In the genomic region with DNA sequence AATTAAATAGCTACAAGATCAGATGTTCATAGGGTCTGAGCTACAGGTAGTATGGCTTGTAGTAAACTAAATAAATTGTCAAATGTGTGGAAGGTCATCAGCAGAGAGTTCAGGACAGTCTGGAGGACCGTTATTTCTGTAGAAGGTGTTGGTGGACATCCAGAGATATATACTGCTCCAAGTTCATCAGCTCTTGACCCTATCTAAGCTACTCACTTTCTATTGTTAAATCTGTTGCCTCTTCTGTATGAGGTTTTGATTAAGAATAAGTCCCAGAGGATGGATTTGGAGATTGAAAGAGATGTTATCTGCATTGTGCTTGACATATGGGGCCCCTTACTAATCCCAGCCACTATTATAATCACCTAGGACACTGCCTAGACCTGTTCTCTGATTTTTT, we compare ENCODE assay signal across 16 mouse cellular contexts.
"Had no signal": no experiment of that assay in that cellular context is flagged by ENCODE, and none has a peak within 500 bp of the region (broad histone marks: within the 10 kb centered on the region; RNA-seq: fewer than 3 reads in every experiment).

No protein-coding gene starts in this region.

- H3K36me3 ChIP-seq: neural tube, embryonic 12.5 days; neural tube, embryonic 13.5 days; neural tube, embryonic 15.5 days; stomach, embryonic 15.5 days had no signal

- H3K4me3 ChIP-seq: neural tube, embryonic 12.5 days; neural tube, embryonic 13.5 days; neural tube, embryonic 15.5 days; stomach, embryonic 15.5 days had no signal

- H3K4me2 ChIP-seq: neural tube, embryonic 12.5 days; neural tube, embryonic 13.5 days; neural tube, embryonic 15.5 days; stomach, embryonic 15.5 days had no signal

- H3K9me3 ChIP-seq: neural tube, embryonic 12.5 days; neural tube, embryonic 13.5 days; neural tube, embryonic 15.5 days; stomach, embryonic 15.5 days had no signal

- H3K4me1 ChIP-seq: neural tube, embryonic 12.5 days; neural tube, embryonic 13.5 days; neural tube, embryonic 15.5 days; stomach, embryonic 15.5 days had no signal

- H3K27me3 ChIP-seq: neural tube, embryonic 12.5 days; neural tube, embryonic 13.5 days; neural tube, embryonic 15.5 days; stomach, embryonic 15.5 days had no signal

- H3K27ac ChIP-seq: neural tube, embryonic 12.5 days; neural tube, embryonic 13.5 days; neural tube, embryonic 15.5 days; stomach, embryonic 15.5 days; stomach, postnatal 0 days had no signal

- DNase-seq: retina, postnatal 1 day; right cerebral cortex, adult 18-20 months; right cerebral cortex, postnatal 14 days; right cerebral cortex, postnatal 25 days; right cerebral cortex, postnatal 4 days; thymus, adult 18-20 months; thymus, adult 2 months; thymus, postnatal 14 days; thymus, postnatal 25 days; thymus, postnatal 36 days; thymus, postnatal 4 days had no signal

- H3K9ac ChIP-seq: neural tube, embryonic 12.5 days; neural tube, embryonic 13.5 days; neural tube, embryonic 15.5 days; stomach, embryonic 15.5 days had no signal
